Comparison of ENCODE assay signal across 23 mouse cellular contexts in the genomic region with DNA sequence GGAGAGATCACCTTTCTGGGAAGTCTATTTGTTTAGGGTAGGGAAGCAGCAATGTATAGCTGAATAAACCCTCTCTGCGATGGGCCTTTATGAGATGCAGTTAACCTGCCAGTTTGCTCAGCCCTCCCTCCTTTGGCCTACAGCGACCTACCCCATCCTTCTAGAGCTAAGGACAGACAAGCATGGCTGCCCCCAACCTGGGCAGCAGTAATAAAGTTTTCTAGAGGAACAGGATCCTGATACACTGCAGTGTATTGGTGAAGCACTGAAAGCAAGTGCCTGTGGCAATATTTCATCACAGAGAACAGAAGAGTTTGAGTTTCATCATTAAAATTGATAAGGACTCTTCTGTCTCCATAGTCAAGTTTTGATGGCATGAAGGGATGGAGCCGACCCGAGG.
"Had no signal": no experiment of that assay in that cellular context is flagged by ENCODE, and none has a peak within 500 bp of the region (broad histone marks: within the 10 kb centered on the region; RNA-seq: fewer than 3 reads in every experiment).

No protein-coding gene starts in this region.

- ATAC-seq: forebrain, postnatal 0 days; hindbrain, postnatal 0 days; intestine, embryonic 16.5 days; liver, embryonic 12.5 days had no signal

- DNase-seq: forebrain, postnatal 0 days; gastrocnemius, postnatal 14 days; gastrocnemius, postnatal 36 days; heart, postnatal 14 days; heart, postnatal 36 days; kidney, adult 11 months; kidney, adult 2 months; kidney, postnatal 14 days; kidney, postnatal 36 days; layer of hippocampus, adult 9-11 months; layer of hippocampus, postnatal 36 days; left cerebral cortex, postnatal 4 days had no signal

- H3K9me3 ChIP-seq: heart, embryonic 13.5 days; heart, embryonic 15.5 days; hindbrain, embryonic 13.5 days; hindbrain, embryonic 15.5 days; limb, embryonic 13.5 days; limb, embryonic 15.5 days; liver, embryonic 12.5 days had no signal

- H3K36me3 ChIP-seq: heart, embryonic 15.5 days; limb, embryonic 15.5 days had no signal

- H3K4me3 ChIP-seq: heart, embryonic 13.5 days; heart, embryonic 15.5 days; hindbrain, embryonic 13.5 days; hindbrain, embryonic 15.5 days; limb, embryonic 13.5 days; limb, embryonic 15.5 days; liver, embryonic 12.5 days had no signal

- H3K27me3 ChIP-seq: heart, embryonic 13.5 days; heart, embryonic 15.5 days; hindbrain, embryonic 13.5 days; hindbrain, embryonic 15.5 days; limb, embryonic 13.5 days; limb, embryonic 15.5 days; liver, embryonic 12.5 days had no signal

- H3K4me2 ChIP-seq: heart, embryonic 11.5 days; heart, embryonic 13.5 days; heart, embryonic 15.5 days; hindbrain, embryonic 13.5 days; hindbrain, embryonic 15.5 days; limb, embryonic 13.5 days; limb, embryonic 15.5 days; liver, embryonic 12.5 days had no signal

- H3K9ac ChIP-seq: forebrain, postnatal 0 days; heart, embryonic 13.5 days; heart, embryonic 15.5 days; hindbrain, embryonic 13.5 days; hindbrain, embryonic 15.5 days; limb, embryonic 13.5 days; limb, embryonic 15.5 days; liver, embryonic 12.5 days; liver, embryonic 14.5 days had no signal

- H3K27ac ChIP-seq: heart, embryonic 13.5 days; heart, embryonic 15.5 days; hindbrain, embryonic 13.5 days; hindbrain, embryonic 15.5 days; hindbrain, postnatal 0 days; limb, embryonic 13.5 days; limb, embryonic 15.5 days; liver, embryonic 12.5 days; liver, embryonic 14.5 days had no signal
